Mouse (Mus musculus): ENCODE data around the gene Sult2a2. TPM values are rescaled to one million over a fixed set of nuclear protein-coding genes. Genes with fewer than 3 reads are reported as not detected.
"Not testable (repeated sequence)": the region's sequence is repeated elsewhere in the genome, so short reads cannot be mapped to it uniquely, and the experiment has no call there.

The Sult2a2 gene
- total RNA-seq (2021): not detected

- DNase-seq (ENCODE audit: low spot score); intact Hi-C loops (cut with DNase I): not testable (repeated sequence)
These were observed at the start of gene Sult2a2 for GRCm38 (mm10) chr7:13733205-13733604. TSS of gene Sult2a2 (plus strand) at chr7:13733505.

DNA sequence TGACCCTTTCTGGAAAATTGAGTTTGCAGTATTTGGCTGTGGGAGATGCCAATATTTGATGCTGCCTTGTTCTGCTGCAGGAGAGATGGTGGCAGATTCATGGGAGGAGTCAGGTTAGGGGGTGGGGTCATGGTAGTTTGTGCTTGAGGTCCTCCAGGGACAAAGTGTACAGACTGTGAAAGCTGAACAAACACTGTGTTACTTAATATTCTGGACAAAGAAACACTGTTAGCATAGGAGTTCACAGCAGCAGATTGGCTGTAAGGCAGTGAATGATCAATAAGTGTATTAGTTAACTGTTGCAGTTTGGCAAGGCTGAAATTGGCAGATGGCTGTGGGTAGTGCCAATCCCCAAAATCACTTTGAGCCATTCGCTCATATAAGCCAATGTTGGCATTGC lies 80.6 kb downstream of the Sult2a2 start:
- no peak for DNase-seq (ENCODE audit: low spot score)
- intact Hi-C loops (cut with DNase I): no loop called here

Other genes starting within 250 kb of the Sult2a2 start
- not detected for gene Bsph2, start 162.4 kb upstream of the Sult2a2 start, total RNA-seq (2021)
- not detected for gene Sult2a5, start 109.5 kb upstream of the Sult2a2 start, total RNA-seq (2021)
- not detected for gene Sult2a1, start 103.9 kb downstream of the Sult2a2 start, total RNA-seq (2021)